Mouse (Mus musculus) kidney, postnatal 10 days (tissue): Measurements from ENCODE around the gene Nup50.

Source experiments
- DNase-seq: peaks from one replicate; pipeline ENCODE4 v3.0.0; 2021; ENCODE audit warnings: mixed read lengths

The Nup50 gene

DNA sequence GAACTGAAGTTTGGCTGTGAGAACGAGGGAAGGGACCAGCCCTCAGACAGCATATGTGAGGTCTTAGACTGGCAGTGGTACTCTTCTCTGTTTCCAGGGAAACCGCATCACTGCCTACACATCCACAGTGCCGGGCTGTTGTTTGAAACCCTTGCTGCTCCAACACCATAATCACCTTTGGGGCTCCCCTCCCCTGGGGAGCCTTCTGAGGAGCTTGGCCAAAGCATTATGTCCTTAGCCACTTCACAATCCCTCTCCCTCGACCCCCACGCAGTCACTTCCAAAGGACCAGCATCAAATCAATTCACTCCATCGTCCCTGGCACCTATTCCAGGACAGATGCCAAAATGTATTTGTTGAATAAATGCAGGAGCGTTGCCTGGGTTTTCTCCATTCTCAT lies 66.6 kb downstream of the Nup50 start:
- DNase-seq: no peak
